Mouse (Mus musculus): ENCODE data around the gene Ccdc85c. TPM values are rescaled to one million over a fixed set of nuclear protein-coding genes. Genes with fewer than 3 reads are reported as not detected.
A peak's percentile ranks its signal among the peaks of the same experiment; 100 is the strongest.

The Ccdc85c gene
- total RNA-seq, 2 experiments from 2014 or later: 30.1 to 33.4 TPM

- intact Hi-C loops (cut with DNase I): no loop called here
- Histone ChIP-seq H3K27ac (peak overlapping the region; percentile 75), H3K4me3 (no peak overlapping the region)
- TF ChIP-seq CTCF (IDR thresholded peaks at IDR 0.05): no peak
- peak; percentile 70 for DNase-seq
These were observed 34.0 kb upstream of the Ccdc85c start for GRCm38 (mm10) chr12:108309116-108309794.

GRCm38 (mm10) chr12:108308363-108308856 is 33.2 kb upstream of the Ccdc85c start:
- intact Hi-C loops (cut with DNase I): no loop called here
- Histone ChIP-seq H3K27ac (peak overlapping the region; percentile 75), H3K4me3 (no peak overlapping the region)
- no peak for TF ChIP-seq CTCF (IDR thresholded peaks at IDR 0.05)
- DNase-seq: peak; percentile 74

GRCm38 (mm10) chr12:108307553-108307952 is 32.3 kb upstream of the Ccdc85c start:
- H3K27ac ChIP-seq: peak overlapping the region; percentile 75; the same call in 1 of the 2 replicates

GRCm38 (mm10) chr12:108305812-108306794 is 30.9 kb upstream of the Ccdc85c start, which contains the start of gene Hhipl1:
Hhipl1 (plus strand) TSS chr12:108306270.
- intact Hi-C loops (cut with DNase I): no loop called here
- peak; percentile 32 for TF ChIP-seq CTCF (IDR thresholded peaks at IDR 0.05)
- Histone ChIP-seq H3K27ac (peak within 1 kb of the TSS; percentile 85), H3K4me3 (peak within 1 kb of the TSS; percentile 81)
- peak; percentile 71 for DNase-seq

More at GRCm38 (mm10) chr12:108307553-108307952, 32.3 kb upstream of the Ccdc85c start:
- intact Hi-C loops (cut with DNase I): no loop called here
- H3K4me3 ChIP-seq: peak overlapping the region; percentile 17; the same call in 1 of the 2 replicates
- peak; percentile 76 for TF ChIP-seq CTCF (IDR thresholded peaks at IDR 0.05)
- peak; percentile 70 for DNase-seq

- TF ChIP-seq CTCF (IDR thresholded peaks at IDR 0.05): no peak
These were observed 29.9 kb upstream of the Ccdc85c start for GRCm38 (mm10) chr12:108305172-108305571.

GRCm38 (mm10) chr12:108303778-108304365 is 28.6 kb upstream of the Ccdc85c start:
- H3K4me3 ChIP-seq: no peak overlapping the region
- DNase-seq: no peak
- intact Hi-C loops (cut with DNase I): no loop called here
- TF ChIP-seq CTCF (IDR thresholded peaks at IDR 0.05): no peak
- H3K27ac ChIP-seq: peak overlapping the region; percentile 50

More at GRCm38 (mm10) chr12:108305172-108305571, 29.9 kb upstream of the Ccdc85c start:
- Histone ChIP-seq H3K4me3 (no peak overlapping the region), H3K27ac (no peak overlapping the region)
- intact Hi-C loops (cut with DNase I): no loop called here
- no peak for DNase-seq

- intact Hi-C loops (cut with DNase I): no loop called here
- Histone ChIP-seq H3K4me3 (no peak overlapping the region), H3K27ac (peak overlapping the region; percentile 79)
- no peak for TF ChIP-seq CTCF (IDR thresholded peaks at IDR 0.05)
- DNase-seq: no peak
These were observed 25.8 kb upstream of the Ccdc85c start for GRCm38 (mm10) chr12:108301006-108301405.

GRCm38 (mm10) chr12:108297033-108297432 is 21.8 kb upstream of the Ccdc85c start:
- peak; percentile 55 for TF ChIP-seq CTCF (IDR thresholded peaks at IDR 0.05)
- no peak for DNase-seq
- Histone ChIP-seq H3K27ac (no peak overlapping the region), H3K4me3 (no peak overlapping the region)
- intact Hi-C loops (cut with DNase I): no loop called here

- TF ChIP-seq CTCF (IDR thresholded peaks at IDR 0.05): no peak
- DNase-seq: no peak
- no peak overlapping the region for H3K27ac ChIP-seq
- H3K4me3 ChIP-seq: no peak overlapping the region
- intact Hi-C loops (cut with DNase I): no loop called here
These were observed 19.4 kb upstream of the Ccdc85c start for GRCm38 (mm10) chr12:108294620-108295019.

GRCm38 (mm10) chr12:108292957-108293356 is 17.7 kb upstream of the Ccdc85c start:
- Histone ChIP-seq H3K27ac (no peak overlapping the region), H3K4me3 (no peak overlapping the region)
- DNase-seq: peak; percentile 85
- peak; percentile 99; the same call in 1 of the 2 replicates for TF ChIP-seq CTCF (IDR thresholded peaks at IDR 0.05)
- intact Hi-C loops (cut with DNase I): loop anchor here (1.0 to 2.0 kb wide), 2 partner anchors 76 to 84 kb away; no protein-coding TSS in a partner anchor

- intact Hi-C loops (cut with DNase I): loop anchor here (2.0 kb wide), 1 partner anchor 76 kb away; no protein-coding TSS in a partner anchor
- H3K27ac ChIP-seq: no peak overlapping the region
- peak; percentile 48 for DNase-seq
- no peak for TF ChIP-seq CTCF (IDR thresholded peaks at IDR 0.05)
- no peak overlapping the region for H3K4me3 ChIP-seq
These were observed 17.2 kb upstream of the Ccdc85c start for GRCm38 (mm10) chr12:108292419-108292818.
